Mouse (Mus musculus): ENCODE data around the gene Cab39.
A peak's percentile ranks its signal among the peaks of the same experiment; 100 is the strongest.

The Cab39 gene

DNA sequence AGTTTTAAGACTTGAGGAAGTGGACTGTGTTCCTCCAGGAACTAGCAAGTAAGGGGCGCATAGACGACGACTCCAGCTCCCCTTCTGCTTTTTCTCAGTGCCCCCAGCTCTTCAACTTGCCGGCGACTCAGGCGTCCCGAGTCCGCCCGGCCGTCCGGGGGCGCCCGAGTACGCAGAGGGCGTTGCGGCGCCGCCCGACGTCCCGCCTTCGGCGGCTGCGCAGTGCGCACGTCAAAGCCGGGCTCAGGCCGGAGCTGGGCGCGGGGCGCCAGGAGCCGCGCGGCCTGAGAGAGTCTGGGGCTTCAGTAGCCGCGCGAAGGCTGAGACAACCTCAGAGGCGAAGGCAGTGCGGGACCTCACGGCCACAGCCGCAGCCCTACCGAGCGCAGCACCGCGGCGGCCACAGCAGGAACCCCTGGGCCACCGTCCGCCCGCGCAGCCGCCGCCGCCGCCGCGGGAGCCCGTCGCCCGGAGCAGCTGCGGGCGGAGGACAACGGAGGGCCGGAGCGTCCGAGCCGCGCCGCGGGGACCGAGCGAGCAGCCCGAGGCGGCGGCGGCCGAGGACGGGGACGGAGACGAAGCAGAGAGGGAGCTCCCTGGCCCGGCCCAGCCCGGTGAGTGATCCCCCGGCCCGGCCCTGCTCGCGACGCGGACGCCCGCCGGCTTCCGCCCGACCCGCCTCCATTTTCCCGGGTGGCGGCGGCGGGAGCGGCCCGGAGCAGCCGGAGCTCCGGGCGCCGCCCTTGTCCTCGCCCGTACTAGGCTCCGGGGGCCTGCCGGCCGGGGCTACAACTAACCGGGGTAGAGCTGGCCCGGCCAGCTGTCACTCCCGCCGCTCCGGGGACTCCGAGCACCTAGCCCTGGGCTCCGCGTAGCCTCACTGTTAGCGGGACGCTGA is at the start of gene Cab39:
Gene Cab39 (plus strand): TSS at position 234 of the 898 bp plus-strand sequence.
- peak; percentile 85 for DNase-seq

DNA sequence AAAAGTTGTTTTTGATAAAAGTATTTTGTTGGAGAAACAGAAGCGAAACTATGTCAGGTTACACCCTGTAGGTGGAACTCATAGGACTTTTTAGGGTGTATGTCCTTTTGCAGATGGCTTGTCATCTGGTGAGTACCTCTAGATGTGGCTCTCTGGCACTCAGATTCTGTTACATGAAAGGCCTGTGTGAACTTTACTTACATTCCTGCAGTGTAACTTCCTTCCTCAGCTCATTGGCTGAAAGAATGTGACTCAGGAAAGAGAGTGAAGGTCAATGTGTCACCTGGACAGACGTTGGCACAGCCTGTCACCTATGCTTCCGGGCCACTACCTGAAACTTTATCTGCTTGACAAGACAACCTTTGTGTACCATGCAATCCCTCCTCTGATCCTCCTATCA is 48.7 kb upstream of the Cab39 start:
- DNase-seq, result no peak

DNA sequence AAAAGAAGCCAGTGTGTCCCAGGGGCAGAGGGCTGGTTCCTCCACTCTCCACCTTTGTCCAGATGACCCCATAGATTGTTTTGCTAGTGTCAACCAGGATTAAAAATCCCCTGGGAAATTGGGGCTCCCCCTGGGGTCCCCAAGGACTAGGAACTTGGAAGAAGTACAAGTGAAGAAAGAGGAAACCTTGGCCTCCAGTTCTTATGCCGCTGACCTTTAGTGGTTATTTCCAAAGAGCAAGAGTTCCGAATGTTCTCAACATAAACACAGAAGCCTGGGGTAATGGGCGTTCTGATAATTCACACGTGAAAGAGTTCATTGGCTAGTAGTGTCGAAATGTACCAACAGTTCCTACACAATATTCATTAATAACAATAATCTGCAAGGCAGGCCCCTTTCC is 46.7 kb upstream of the Cab39 start:
- no peak for DNase-seq

DNA sequence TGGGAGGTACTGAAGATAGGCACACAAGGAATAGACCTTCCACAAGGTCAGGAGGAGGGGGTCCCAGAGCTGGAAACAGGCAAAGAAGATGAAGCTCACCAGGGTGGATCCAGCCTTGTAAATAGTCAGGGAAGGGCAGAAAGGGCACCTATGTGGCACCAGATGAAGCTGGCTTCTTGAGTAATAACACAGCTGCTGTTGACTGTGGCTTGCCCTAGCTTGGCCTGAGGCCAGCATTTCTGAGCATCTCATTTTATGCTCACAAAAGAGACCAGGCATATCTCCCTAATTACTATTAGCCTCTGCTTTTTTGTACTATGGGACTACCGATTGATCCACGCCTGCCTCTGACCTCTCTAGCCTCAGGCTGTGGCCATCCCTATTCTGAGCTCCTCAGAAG is 43.4 kb upstream of the Cab39 start:
- DNase-seq, result no peak

DNA sequence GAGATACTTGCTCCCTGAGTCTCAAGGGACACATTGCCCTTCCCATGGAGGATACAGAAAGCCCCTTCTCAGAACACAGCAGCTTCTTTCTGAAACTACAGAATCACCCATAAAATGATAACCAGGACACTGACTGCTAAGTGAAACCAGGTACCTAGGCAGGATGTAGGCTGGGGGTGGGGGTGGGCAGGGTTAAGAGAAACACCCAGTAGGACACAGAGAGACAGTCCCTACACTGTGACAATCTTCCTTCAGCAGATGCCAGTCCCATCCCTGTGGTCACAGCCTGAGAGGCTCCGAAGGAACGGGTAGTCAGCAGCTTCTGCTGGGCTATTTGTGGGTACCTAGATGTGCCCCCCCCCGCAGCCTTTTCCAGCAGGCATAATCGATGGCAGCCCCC is 42.6 kb upstream of the Cab39 start:
- no peak for DNase-seq

DNA sequence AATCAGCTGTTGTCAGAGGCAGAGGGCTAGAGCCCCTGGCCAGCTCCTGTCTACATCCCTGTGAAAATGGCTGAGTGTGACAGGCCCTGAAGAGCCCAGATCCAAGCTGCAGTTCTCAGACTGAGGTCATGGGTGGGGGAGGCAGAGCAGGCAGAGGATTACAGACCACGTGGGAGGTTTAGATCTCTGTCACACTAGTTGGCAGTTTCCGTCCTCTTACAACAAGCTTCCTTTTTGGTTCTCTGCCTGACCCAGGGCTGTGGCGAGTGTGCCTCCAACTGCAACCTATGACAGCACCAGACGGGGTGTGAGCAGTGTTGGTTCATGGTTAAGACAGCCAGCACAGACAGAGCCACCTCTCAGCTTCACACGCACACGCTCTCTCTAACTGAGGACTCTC is 41.7 kb upstream of the Cab39 start:
- DNase-seq, result no peak

DNA sequence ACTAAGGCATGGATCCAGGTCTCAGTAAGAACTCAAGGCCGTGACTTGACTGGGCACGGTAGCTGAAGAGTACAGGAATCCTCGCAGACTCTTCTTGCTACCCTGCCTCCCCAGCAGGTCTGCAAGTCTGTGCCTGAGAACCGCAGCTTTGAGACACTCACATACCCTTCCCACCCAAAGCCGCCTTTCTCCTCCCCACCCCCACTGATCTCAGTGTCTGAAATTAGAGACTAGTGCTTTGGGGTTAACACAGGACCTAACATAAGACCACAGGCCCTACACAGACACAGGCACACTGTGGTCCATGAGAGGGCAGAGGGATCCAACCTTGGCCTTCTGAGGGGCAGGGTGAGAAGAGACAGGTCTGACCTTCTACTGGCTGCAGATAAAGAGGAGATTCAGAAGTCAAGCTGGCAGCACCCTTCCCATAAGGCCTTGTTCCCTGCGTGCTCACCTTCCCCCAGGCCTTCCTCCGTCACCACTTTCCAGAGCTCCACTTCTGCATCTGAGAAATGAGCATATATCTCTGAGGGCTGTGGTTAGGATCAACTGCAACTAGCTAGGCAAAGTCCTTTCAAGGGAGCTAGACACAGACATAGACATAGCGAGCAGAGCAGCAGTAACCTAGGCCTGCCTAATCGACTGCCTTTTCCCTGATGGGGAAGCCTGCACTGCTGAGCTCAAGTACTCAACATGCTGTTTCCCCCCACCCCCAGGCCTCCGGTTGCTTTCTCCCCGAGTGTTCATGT is 41.1 kb upstream of the Cab39 start:
- no peak for DNase-seq

DNA sequence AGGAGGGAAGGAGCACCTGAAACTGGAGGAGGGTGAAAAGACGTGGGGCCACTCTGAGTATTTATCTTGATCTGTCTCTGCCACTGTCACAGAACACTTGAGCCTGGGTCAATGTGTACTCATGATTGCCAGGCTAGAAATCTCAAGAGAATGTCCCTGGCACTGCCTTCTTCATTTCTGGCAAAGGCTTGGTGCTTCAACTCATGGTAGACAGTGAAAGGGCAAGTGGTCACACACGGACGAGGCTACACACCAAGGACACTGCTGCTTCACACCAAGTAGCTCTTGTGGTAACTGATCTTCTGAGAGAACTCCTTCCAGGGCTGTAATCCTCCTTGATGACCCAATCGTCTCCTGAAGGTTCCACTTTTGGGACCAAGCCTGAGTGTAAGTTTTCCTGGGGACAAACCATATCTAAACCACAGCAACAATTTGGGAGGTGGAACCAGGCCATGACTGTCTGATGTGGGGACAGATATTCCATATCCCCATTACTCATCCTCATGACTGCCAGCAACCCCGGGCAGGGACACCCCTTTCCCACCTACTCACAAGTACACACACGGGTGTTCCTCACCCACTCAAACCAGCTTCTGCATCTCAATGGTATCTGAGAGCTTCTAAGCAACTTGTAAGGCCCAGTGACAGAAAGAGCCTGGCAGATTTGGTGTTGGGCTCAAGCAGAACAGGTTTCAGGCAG is 35.6 kb upstream of the Cab39 start:
- DNase-seq, result no peak

DNA sequence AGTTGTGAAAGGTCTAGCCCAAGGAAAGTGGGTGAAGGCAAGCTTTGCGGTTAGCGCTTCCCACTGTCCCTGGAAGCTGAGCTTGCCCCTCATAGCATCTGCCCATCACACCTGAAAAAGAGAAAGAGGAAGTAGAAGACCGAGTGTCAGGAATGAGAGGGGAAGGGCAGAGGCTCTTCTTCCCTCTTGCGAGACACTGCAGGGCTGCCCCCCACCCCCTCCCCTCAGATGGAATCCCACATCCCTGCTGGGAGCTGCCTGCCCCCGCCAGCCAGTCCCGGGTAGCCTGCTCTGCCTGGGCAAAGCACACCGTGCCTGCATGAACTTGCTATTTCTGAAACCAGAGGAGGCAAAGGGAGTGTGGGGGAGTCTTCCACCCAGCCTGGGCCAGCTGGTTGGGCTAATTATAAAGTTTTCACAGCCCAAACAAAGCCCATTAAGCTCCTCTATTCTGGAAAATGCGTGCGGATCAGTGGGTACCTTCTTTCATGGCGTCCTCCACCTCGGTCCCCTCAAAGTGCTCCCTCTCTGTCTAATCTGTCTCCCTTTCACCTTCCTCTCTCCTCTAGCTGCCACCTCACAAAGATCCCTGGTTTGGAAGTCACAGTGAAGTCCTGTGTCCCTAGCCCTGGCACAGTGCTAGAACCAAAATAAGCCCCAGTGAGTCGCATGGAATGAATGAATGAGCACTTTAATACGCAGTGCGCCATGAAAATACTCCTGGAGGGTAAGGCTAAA is 34.8 kb upstream of the Cab39 start:
- no peak for DNase-seq

DNA sequence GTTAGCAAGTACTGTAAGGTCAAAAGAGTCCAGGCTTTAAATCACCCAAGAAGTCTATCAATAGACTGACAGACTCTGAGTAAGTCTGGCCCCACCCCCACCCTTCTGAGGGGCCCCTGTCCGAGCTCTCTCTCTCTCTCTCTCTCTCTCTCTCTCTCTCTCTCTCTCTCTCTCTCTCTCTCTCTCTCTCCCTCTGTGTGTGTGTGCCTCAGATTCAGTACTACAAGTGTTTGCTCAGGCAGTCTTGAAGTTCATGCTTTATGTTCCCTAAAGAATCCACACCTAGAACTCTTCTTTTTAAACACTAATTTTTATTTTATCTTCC is 34.3 kb upstream of the Cab39 start:
- no peak for DNase-seq

DNA sequence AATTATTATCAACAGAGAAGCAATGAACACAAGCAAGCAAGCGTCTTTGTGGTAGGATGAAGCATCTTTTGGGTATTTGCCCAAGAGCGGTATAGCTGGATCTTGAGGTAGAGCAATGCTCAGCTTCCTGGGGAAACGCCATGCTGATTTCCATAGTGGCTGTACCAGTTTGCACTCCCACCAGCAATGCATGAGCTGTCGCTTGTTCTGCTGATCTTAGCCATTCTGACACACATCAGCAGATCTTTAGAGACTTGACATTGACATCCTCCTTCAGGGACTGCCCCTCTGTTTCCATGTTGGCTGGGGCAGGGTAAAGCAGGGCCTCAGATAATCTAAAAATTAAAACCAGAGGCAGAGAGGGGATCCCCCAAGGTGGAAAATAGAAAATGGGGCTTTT is 31.6 kb upstream of the Cab39 start:
- DNase-seq, result no peak

DNA sequence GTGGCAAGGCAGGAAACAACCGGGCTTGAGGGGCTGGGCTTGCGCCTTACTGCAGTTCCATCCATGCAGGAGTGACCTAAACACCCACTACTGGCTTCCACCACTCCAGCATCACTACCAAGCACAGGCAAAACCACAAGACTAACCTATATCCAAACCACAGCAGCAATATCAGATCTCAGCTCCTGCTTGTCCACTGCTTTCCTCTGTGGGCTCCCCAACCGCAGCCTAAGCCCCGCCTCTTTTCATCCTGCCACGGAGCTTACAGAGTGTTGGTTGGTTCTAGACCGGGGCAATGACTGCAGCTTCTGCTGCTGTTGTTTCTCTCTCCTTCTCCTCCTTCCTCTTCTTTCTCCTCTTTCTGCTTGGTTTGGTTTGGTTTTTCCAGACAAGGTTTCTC is 29.9 kb upstream of the Cab39 start:
- DNase-seq, result no peak

DNA sequence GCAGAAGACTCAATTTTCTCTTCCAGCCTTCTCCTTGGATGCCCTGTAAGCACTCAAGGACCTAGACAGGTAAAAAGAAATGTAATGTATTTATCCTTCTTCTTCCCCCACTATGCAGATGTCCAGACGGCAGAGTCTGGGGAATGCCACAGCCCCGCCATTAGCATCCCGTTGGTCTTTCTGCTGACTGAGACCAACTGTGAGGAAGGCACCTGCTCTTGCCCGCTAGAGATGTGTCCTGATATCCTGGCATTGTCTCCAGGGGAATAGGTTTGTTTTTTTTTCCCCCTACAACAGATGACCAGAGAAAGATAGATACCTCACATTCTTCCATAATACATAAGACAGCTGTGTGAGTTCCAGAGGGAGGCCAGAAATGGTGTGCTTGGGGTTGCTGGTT is 28.9 kb upstream of the Cab39 start:
- no peak for DNase-seq

DNA sequence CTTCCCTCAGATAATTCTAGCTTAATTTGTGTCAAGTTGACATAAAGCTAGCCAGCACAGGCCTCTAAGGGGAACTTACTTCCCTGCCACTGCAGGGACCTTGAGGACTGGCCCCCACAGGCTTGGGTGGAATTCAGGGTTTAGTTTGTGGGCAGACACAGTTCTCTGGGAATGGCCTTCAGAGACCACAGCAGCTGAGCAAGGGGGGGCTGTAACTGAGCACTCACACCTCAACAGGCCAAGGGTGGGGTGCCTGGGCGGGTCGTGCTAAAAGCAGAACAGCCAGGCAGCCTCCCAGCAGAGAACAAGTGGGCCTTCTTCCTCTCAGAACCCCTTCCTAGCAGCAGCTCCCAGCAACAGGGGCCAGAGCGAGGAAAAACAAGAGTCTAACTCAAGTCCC is 27.1 kb upstream of the Cab39 start:
- DNase-seq, result no peak

DNA sequence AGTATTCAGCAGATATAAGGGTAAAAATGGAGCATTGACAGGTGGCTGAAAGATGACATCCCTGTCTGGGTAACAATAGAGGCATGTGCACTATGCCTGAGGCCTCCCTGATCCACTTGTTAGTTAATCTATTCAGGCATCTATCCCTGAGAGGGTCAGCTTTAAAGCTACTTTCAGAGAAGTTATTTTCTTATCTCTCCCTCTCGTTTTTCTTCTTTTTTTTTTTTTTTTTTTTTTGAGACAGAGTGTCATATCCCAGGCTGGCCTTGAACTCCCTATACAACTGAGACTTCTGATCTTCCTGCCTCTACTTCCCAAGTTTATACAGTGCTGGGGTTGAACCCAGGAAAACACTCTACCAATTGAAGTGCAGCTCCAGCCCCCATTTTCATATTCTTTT is 25.5 kb upstream of the Cab39 start:
- DNase-seq, result no peak

DNA sequence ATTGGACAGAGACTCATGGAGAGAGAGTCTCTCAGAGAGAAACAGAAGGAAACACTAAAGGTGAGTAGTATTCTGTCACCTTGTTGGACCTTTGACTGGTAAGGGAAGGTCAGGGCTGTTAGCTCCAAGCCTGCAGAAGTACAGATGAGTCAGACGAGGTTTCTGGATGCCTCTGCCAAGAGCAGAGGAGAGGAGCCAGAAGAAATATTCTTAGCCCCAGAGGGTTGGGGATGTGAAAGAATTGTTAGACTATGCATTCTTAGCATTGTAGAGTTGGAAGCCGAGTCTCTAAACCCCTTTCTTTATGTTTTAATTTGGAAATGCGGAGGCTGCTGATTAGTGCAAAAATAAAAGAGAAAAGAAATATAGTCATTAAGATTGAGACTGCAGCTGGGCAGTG is 21.3 kb upstream of the Cab39 start:
- DNase-seq, result no peak

DNA sequence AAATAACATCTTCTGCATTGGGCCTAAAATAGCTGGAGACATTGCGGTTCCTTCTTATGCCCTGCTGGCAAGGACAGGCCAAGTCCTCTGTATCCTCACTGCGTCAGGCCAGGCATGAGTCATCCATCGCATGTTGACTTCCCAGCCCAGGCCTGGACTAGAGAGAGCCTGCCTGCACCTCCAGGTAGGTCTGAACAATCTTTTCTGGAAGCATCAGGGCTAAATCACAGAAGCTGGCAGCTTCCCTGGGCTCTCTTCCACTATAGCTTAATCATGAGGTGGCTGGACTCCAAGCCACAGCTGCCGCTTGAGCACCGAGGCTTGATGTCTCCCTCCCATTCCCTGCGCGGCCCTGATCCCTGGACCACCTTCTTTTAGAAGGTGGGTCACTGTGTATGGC is 18.1 kb upstream of the Cab39 start:
- no peak for DNase-seq

DNA sequence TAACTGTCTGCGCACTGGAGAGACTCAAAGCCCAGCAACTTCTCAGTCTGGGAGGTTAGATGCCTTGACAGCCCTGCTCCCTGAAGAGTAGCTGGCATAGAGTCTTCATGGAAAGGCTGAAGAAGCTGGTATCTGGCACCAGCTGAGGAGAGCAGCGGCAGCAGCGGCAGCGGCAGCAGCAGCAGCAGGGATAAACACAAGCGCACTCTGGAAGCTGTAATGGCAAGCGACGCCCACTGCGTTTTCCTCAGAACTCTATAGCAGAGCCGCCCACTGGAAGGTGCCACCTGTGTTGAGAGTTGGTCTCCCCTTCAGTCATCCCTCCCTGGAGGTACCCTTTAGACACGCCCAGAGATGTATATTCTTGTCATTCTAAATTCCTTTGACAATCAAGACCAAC is 17.1 kb upstream of the Cab39 start:
- DNase-seq, result no peak

DNA sequence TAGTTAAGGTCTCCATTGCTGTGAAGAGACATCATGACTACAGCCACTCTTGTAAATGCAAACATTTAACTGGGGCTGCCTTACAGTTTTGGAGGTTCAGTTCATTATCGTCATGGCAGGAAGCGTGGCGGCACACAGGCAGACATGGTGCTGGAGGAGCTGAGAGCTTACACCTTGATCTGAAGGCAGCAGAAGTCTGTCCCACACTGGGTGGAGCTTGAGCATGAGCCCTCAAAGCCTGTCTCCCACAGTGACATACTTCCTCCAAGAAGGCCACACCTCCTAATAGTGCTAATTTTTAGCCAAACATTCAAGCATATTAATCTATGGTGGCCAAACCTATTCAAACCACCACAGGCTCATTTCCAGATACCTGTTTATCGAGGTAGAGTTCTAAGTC is 14.8 kb upstream of the Cab39 start, which contains the start of gene A630001G21Rik:
Gene A630001G21Rik (minus strand): TSS at position 208 of the 400 bp plus-strand sequence.
- no peak for DNase-seq

DNA sequence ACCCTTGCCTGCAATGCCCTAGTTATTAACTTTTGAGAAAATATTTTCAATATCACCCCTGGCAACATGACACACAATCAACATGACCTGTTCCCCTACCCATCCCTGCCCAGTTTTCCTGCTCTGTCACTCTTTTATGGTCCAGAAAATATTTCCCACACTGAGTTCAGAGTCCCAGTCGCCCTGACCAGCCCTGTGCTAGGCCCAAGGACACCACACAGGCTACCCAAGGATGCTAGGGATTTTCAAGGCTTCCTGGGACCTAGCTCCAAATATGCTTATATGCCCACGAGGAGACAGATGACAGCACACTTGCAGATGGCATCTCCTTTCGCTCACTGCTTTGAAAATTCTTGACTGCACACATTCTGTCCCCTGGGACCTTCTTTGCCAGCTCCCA is 14.2 kb upstream of the Cab39 start:
- DNase-seq, result no peak

DNA sequence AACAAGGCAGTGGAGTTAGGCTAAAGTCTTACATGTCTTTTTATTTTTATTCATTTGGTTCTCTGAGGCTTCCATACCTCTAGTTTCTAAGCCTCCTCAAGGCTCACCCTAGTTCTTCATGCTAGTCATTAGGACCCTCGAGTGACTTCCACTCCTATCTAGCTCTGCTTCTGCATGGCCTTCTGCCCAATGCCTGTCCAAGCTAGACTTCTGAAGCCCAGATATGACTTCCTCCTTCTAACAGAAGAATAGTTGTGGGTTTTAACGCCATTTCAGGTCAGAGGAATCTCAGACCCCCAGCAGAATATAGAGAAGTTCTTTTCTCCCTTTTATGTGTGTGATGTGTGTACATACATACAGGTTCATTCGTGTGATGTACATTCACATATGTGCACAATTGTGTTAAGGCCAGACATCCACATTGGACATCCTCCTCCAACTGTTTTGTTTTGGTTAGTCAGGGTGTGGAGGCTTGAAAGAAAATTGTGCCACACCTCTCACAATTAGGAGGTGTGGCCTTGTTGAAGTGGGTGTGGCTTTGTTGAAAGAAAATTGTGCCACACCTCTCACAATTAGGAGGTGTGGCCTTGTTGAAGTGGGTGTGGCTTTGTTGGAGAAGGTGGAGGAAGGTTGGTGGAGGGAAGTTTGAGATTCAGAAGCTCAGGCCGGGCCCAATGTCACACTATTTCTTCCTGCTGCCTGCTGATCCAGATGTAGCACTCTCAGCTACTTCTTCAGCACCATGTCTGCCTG is 13.6 kb upstream of the Cab39 start:
- no peak for DNase-seq

DNA sequence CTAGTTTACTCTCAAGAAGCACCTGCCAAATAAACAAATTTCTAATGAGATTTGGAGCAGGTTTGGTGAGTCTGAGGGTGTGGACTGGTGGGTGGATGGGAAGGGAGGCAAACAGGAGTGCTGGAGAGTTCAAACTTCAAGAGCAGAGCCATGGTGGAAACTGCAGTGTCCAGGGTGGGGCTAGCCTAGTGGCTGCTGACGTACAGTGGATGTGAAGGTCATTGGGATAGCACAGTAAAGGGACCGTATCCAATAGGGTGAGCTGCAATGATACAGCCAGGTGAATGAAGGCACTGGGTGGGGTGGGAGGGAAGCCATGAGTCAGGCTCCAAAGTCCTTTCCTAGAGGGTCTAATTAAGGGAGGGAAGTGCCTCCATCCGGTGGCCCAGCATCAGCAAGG is 2.7 kb upstream of the Cab39 start:
- no peak for DNase-seq

Data from cerebellum, adult 11-12 months (tissue).